Mouse (Mus musculus): ENCODE data around the gene Slc18a2. TPM values are rescaled to one million over a fixed set of nuclear protein-coding genes. Genes with fewer than 3 reads are reported as not detected.

Slc18a2 gene
- polyA plus RNA-seq, 1 experiment from 2014 or later, result 21.0 TPM

DNA sequence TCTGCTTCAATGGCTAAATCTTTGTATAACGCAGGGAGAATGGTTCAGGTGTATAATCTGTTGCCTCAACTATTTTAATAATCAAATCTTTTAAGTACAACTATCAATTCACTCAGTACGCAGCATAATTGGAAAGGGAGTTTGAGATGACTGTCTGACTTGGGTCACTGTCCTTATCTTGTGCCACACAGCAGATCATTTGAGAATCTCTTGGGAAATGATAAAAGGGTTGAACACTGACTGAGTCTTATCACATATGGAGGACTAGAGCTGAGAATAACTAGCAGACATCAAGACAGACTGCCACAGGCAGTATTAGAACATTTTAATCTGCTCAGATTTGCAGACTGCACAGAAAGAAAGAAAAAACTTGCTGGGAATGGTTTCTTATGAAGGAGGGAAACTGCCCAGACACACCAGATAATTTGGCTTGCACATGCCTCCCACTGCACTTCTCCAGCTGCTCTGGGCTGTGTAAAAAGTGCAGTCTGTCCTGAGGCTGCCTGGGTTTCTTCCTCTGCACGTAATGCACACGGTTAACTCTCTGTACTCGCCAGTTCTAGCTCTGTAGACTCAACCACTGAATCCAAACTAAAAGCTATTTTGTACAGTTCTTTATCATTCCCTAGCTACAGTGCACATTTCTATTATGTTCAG lies 31.6 kb downstream of the Slc18a2 start:
- Histone ChIP-seq H3K9ac (replicated peaks; ENCODE audit: low read depth, low read length) (no peak overlapping the region), H3K4me3 (replicated peaks; ENCODE audit: low read length) (no peak overlapping the region), H3K4me1 (replicated peaks; ENCODE audit: control insufficient read depth, insufficient read depth, low read length) (no peaks in the 10 kb centered on the region), H3K9me3 (ENCODE audit: control insufficient read depth, low read length) (no peaks in the 10 kb centered on the region), H3K27ac (ENCODE audit: low read length) (no peak overlapping the region), H3K36me3 (ENCODE audit: control insufficient read depth, insufficient read depth) (no peaks in the 10 kb centered on the region), H3K27me3 (replicated peaks; ENCODE audit: control insufficient read depth, insufficient read depth, low read length) (no peaks in the 10 kb centered on the region), H3K4me2 (ENCODE audit: low read length) (no peak overlapping the region)
- ATAC-seq, result no peak
- WGBS, result 82% methylated on average over 5 of the region's 5 CpGs

DNA sequence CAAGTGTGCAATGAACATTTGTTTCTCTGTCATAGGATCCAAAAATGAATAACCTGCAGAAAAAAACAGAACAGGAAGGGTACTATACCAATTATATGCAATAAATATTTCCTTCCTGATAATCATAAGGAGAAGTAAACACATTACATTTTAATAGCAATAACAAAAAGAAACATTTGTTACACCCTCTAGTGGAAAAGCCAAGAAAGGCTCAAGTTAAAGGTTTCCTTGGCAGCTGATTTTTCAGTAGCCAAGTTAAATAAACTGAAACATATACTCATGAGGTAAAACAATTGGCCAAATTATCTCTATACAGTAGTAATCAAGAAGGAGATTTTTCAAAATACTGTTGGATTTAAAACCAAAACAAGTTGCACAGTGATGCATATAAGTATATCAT lies 54.6 kb downstream of the Slc18a2 start:
- no peak for ATAC-seq
- Histone ChIP-seq H3K4me1 (replicated peaks; ENCODE audit: control insufficient read depth, insufficient read depth, low read length) (no peaks in the 10 kb centered on the region), H3K36me3 (ENCODE audit: control insufficient read depth, insufficient read depth) (no peaks in the 10 kb centered on the region), H3K4me3 (replicated peaks; ENCODE audit: low read length) (no peak overlapping the region), H3K27ac (ENCODE audit: low read length) (no peak overlapping the region), H3K9ac (replicated peaks; ENCODE audit: low read depth, low read length) (no peak overlapping the region), H3K27me3 (replicated peaks; ENCODE audit: control insufficient read depth, insufficient read depth, low read length) (no peaks in the 10 kb centered on the region), H3K9me3 (ENCODE audit: control insufficient read depth, low read length) (no peaks in the 10 kb centered on the region), H3K4me2 (ENCODE audit: low read length) (no peak overlapping the region)

- peak; percentile 79; the same call in 1 of the 2 replicates for ATAC-seq
- Histone ChIP-seq H3K27ac (ENCODE audit: low read length) (no peak overlapping the region), H3K36me3 (ENCODE audit: control insufficient read depth, insufficient read depth) (no peaks in the 10 kb centered on the region), H3K4me1 (replicated peaks; ENCODE audit: control insufficient read depth, insufficient read depth, low read length) (no peaks in the 10 kb centered on the region), H3K9ac (replicated peaks; ENCODE audit: low read depth, low read length) (no peak overlapping the region), H3K4me3 (replicated peaks; ENCODE audit: low read length) (no peak overlapping the region), H3K4me2 (ENCODE audit: low read length) (no peak overlapping the region), H3K27me3 (replicated peaks; ENCODE audit: control insufficient read depth, insufficient read depth, low read length) (no peaks in the 10 kb centered on the region), H3K9me3 (ENCODE audit: control insufficient read depth, low read length) (no peaks in the 10 kb centered on the region)
Observed at GRCm38 (mm10) chr19:59316571-59316970, 55.9 kb downstream of the Slc18a2 start.

GRCm38 (mm10) chr19:59321990-59322389 lies 61.3 kb downstream of the Slc18a2 start, which contains the start of gene Rps12-ps3:
Gene Rps12-ps3, plus strand, starts transcription at chr19:59322290.
- H3K4me1 ChIP-seq (replicated peaks; ENCODE audit: control insufficient read depth, insufficient read depth, low read length), result no peaks in the 10 kb centered on the region
- no peak for ATAC-seq
- no peaks in the 10 kb centered on the region for H3K36me3 ChIP-seq (ENCODE audit: control insufficient read depth, insufficient read depth)
- no peaks in the 10 kb centered on the region for H3K27me3 ChIP-seq (replicated peaks; ENCODE audit: control insufficient read depth, insufficient read depth, low read length)
- H3K9ac ChIP-seq (replicated peaks; ENCODE audit: low read depth, low read length), result no peak within 1 kb of the TSS
- no peaks in the 10 kb centered on the region for H3K9me3 ChIP-seq (ENCODE audit: control insufficient read depth, low read length)
- WGBS, result 97% methylated on average over 9 of the region's 14 CpGs
- no peak within 1 kb of the TSS for H3K27ac ChIP-seq (ENCODE audit: low read length)
- no peak within 1 kb of the TSS for H3K4me2 ChIP-seq (ENCODE audit: low read length)
- H3K4me3 ChIP-seq (replicated peaks; ENCODE audit: low read length), result no peak within 1 kb of the TSS

- no peak for ATAC-seq
- Histone ChIP-seq H3K9ac (replicated peaks; ENCODE audit: low read depth, low read length) (no peak overlapping the region), H3K27me3 (replicated peaks; ENCODE audit: control insufficient read depth, insufficient read depth, low read length) (no peaks in the 10 kb centered on the region), H3K4me1 (replicated peaks; ENCODE audit: control insufficient read depth, insufficient read depth, low read length) (no peaks in the 10 kb centered on the region), H3K27ac (ENCODE audit: low read length) (no peak overlapping the region), H3K9me3 (ENCODE audit: control insufficient read depth, low read length) (no peaks in the 10 kb centered on the region; the same call in 1 of the 2 replicates), H3K4me3 (replicated peaks; ENCODE audit: low read length) (no peak overlapping the region), H3K4me2 (ENCODE audit: low read length) (no peak overlapping the region), H3K36me3 (ENCODE audit: control insufficient read depth, insufficient read depth) (no peaks in the 10 kb centered on the region)
Observed at GRCm38 (mm10) chr19:59330816-59331225, 70.1 kb downstream of the Slc18a2 start.

- no peak overlapping the region for H3K4me3 ChIP-seq (replicated peaks; ENCODE audit: low read length)
- no peak overlapping the region for H3K4me2 ChIP-seq (ENCODE audit: low read length)
- 100% methylated on average over 1 of the region's 1 CpGs for WGBS
- peaks cover 7% of the 10 kb centered on the region for H3K4me1 ChIP-seq (replicated peaks; ENCODE audit: control insufficient read depth, insufficient read depth, low read length)
- H3K9ac ChIP-seq (replicated peaks; ENCODE audit: low read depth, low read length), result no peak overlapping the region
- H3K27ac ChIP-seq (ENCODE audit: low read length), result no peak overlapping the region
- no peaks in the 10 kb centered on the region for H3K27me3 ChIP-seq (replicated peaks; ENCODE audit: control insufficient read depth, insufficient read depth, low read length)
- no peak for ATAC-seq
- no peaks in the 10 kb centered on the region for H3K36me3 ChIP-seq (ENCODE audit: control insufficient read depth, insufficient read depth)
- H3K9me3 ChIP-seq (ENCODE audit: control insufficient read depth, low read length), result no peaks in the 10 kb centered on the region; the same call in 1 of the 2 replicates
Observed at GRCm38 (mm10) chr19:59336655-59337054, 76.0 kb downstream of the Slc18a2 start.

DNA sequence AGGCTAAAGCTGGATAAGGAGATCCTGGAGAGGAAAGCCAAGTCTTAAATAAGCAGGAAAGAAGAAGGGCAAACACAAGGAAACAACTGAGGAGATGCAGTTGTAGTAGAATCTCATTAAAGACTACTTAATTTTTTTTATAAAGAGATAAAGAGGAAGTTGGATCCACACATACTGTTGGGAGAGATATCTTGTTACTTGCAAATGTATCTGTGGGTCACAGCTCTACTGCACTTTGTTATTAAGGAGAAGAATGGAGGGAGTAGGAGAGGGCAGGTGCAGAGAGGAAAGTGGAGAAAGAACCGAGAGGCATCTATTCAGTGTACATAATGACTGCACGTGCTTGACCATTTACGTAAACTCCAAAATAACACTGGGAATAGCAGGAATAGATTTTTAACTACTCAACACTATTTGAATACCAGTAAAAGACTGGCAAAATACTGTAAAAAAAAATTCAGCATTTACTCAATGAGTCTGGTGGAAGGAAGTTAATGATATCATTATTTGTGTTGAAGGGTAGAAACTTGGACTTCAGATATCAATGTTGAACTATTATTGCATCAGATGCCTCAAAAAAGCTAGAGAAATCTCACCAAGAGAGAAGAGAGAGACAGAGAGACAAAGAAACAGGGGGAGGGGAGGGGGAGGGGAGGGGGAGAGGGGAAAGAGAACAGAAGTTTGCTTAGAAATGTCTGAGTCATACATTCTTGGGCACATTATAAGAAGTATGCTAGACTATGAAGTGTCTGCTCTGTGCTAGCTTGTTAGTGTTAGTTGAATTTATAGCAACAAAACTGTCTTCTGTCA lies 77.4 kb downstream of the Slc18a2 start:
- 58% methylated on average over 3 of the region's 3 CpGs for WGBS
- no peak for ATAC-seq

DNA sequence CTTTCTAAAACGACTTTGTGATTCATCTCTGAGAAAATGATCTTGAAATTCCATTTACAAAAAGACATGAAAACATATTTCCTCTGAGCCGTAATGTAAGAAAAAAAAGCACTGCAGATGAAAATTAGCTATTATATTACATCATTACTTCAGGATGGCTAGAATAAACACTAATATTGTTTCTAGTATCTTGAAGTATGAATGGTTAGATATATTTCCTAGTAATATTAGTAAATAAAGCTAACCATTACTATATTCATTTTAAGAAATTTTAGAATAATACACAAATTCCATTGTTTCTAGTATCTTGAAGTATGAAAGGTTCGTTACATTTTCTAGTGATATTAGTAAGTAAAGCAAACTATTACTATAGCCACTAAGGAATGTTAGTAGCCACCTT lies 79.2 kb downstream of the Slc18a2 start:
- Histone ChIP-seq H3K27me3 (replicated peaks; ENCODE audit: control insufficient read depth, insufficient read depth, low read length) (no peaks in the 10 kb centered on the region), H3K4me2 (ENCODE audit: low read length) (no peak overlapping the region), H3K36me3 (ENCODE audit: control insufficient read depth, insufficient read depth) (no peaks in the 10 kb centered on the region), H3K27ac (ENCODE audit: low read length) (no peak overlapping the region), H3K9me3 (ENCODE audit: control insufficient read depth, low read length) (no peaks in the 10 kb centered on the region), H3K9ac (replicated peaks; ENCODE audit: low read depth, low read length) (no peak overlapping the region), H3K4me1 (replicated peaks; ENCODE audit: control insufficient read depth, insufficient read depth, low read length) (peaks cover 24% of the 10 kb centered on the region), H3K4me3 (replicated peaks; ENCODE audit: low read length) (no peak overlapping the region)
- ATAC-seq, result no peak
- WGBS, result 86% methylated on average over 3 of the region's 3 CpGs

More for the DNA sequence above, 77.4 kb downstream of the Slc18a2 start:
- no peaks in the 10 kb centered on the region for H3K27me3 ChIP-seq (replicated peaks; ENCODE audit: control insufficient read depth, insufficient read depth, low read length)
- no peak overlapping the region for H3K27ac ChIP-seq (ENCODE audit: low read length)
- H3K9ac ChIP-seq (replicated peaks; ENCODE audit: low read depth, low read length), result no peak overlapping the region
- H3K36me3 ChIP-seq (ENCODE audit: control insufficient read depth, insufficient read depth), result no peaks in the 10 kb centered on the region
- no peak overlapping the region for H3K4me3 ChIP-seq (replicated peaks; ENCODE audit: low read length)
- H3K9me3 ChIP-seq (ENCODE audit: control insufficient read depth, low read length), result no peaks in the 10 kb centered on the region; the same call in 1 of the 2 replicates
- H3K4me1 ChIP-seq (replicated peaks; ENCODE audit: control insufficient read depth, insufficient read depth, low read length), result peaks cover 10% of the 10 kb centered on the region
- no peak overlapping the region for H3K4me2 ChIP-seq (ENCODE audit: low read length)

DNA sequence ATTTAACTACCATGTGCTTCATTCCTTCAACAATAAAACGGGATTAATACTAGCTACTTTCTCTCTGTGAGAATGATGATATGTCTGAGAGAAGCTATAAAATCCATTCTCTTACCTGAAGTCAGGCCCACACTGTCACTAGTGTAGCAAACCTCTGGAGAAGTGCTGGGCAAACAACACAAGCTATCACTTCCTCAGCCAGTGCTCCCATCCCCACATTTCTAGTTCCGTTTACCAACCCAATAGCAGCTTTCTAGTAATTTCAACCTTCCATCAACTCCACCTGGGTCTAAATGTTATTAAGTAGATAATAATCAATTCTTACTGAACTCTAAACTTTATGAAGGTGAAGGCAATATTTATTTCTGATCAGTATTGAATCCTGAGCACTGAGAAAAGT lies 82.3 kb downstream of the Slc18a2 start:
- peak overlapping the region; percentile 20; the same call in 1 of the 2 replicates for H3K4me3 ChIP-seq (replicated peaks; ENCODE audit: low read length)
- WGBS, result 29% methylated on average over 2 of the region's 2 CpGs
- H3K9me3 ChIP-seq (ENCODE audit: control insufficient read depth, low read length), result no peaks in the 10 kb centered on the region
- no peak for ATAC-seq
- no peaks in the 10 kb centered on the region for H3K27me3 ChIP-seq (replicated peaks; ENCODE audit: control insufficient read depth, insufficient read depth, low read length)
- H3K4me1 ChIP-seq (replicated peaks; ENCODE audit: control insufficient read depth, insufficient read depth, low read length), result peaks cover 27% of the 10 kb centered on the region
- H3K4me2 ChIP-seq (ENCODE audit: low read length), result peak overlapping the region; percentile 99
- H3K36me3 ChIP-seq (ENCODE audit: control insufficient read depth, insufficient read depth), result no peaks in the 10 kb centered on the region
- no peak overlapping the region for H3K9ac ChIP-seq (replicated peaks; ENCODE audit: low read depth, low read length)
- no peak overlapping the region for H3K27ac ChIP-seq (ENCODE audit: low read length)

Measured in forebrain, embryonic 16.5 days (tissue).